Mouse (Mus musculus) intestine, embryonic 14.5 days (tissue): Measurements from ENCODE around the gene Apex1. TPM values are rescaled to one million over a fixed set of nuclear protein-coding genes. Genes with fewer than 3 reads are reported as not detected.
"Not testable (repeated sequence)": the region's sequence is repeated elsewhere in the genome, so short reads cannot be mapped to it uniquely, and the experiment has no call there.

Source experiments
- ATAC-seq: fragments of 200-750 bp; cut with Nextera tagmentation; replicated peaks from 2 replicates; pipeline ENCODE4 v1.8.0; 2017; ENCODE audit warnings: low read depth, moderate number of reproducible peaks, moderate TSS enrichment, moderate library complexity; ENCODE audit not compliant: low FRiP score, low TSS enrichment
- DNase-seq: peaks from one replicate; pipeline ENCODE4 v3.0.0-alpha.2; 2018; ENCODE audit warnings: low spot score
- H3K27ac ChIP-seq: fragments of 300-500 bp; sonication (generic); 2 replicates; pipeline ENCODE4 v1.5.1; 2014; ENCODE audit warnings: low read depth, mild to moderate bottlenecking, control low read depth
- H3K27me3 ChIP-seq: fragments of 300-500 bp; sonication (generic); replicated peaks from 2 replicates; pipeline ENCODE4 v1.6.1; 2014; ENCODE audit warnings: low read length, control low read depth; ENCODE audit not compliant: control insufficient read depth, insufficient read depth
- H3K36me3 ChIP-seq: fragments of 300-500 bp; sonication (generic); 2 replicates; pipeline ENCODE4 v1.6.1; 2014; ENCODE audit warnings: low read length, control low read depth; ENCODE audit not compliant: control insufficient read depth, insufficient read depth
- H3K4me1 ChIP-seq: fragments of 300-500 bp; sonication (generic); replicated peaks from 2 replicates; pipeline ENCODE4 v1.6.1; 2014; ENCODE audit warnings: low read length, control low read depth, mixed read lengths; ENCODE audit not compliant: control insufficient read depth, insufficient read depth
- H3K4me2 ChIP-seq: fragments of 300-500 bp; sonication (generic); 2 replicates; pipeline ENCODE4 v1.6.1; 2014; ENCODE audit warnings: low read length
- H3K4me3 ChIP-seq: fragments of 300-500 bp; sonication (generic); 2 replicates; pipeline ENCODE4 v1.5.1; 2014; ENCODE audit warnings: low read depth, low read length, control low read depth, mixed read lengths
- H3K9ac ChIP-seq: fragments of 300-500 bp; sonication (generic); 2 replicates; pipeline ENCODE4 v1.6.1; 2014; ENCODE audit warnings: mild to moderate bottlenecking, low read length
- H3K9me3 ChIP-seq: fragments of 300-500 bp; sonication (generic); 2 replicates; pipeline ENCODE4 v1.6.1; 2016; ENCODE audit warnings: low read length, control low read depth; ENCODE audit not compliant: control insufficient read depth
- WGBS: fragments of 180-500 bp; shearing (Covaris S2); extraction: QIAGEN DNeasy Blood & Tissue Kit; methylation state at CpG from one replicate; pipeline ENCODE4 v1.1.7; 2014; 5-methylcytosine and 5-hydroxymethylcytosine counted together
- polyA plus RNA-seq: library from polyadenylated mRNA; unstranded; fragments of >200 nt; fragmentation: Nextera tagmentation; extraction: Ambion mirVana; gene quantifications from 2 replicates; pipeline ENCODE4 v1.2.1, GENCODE M21; 2014

Apex1 gene
- polyA plus RNA-seq, 1 experiment from 2014 or later, result 291 TPM

DNA sequence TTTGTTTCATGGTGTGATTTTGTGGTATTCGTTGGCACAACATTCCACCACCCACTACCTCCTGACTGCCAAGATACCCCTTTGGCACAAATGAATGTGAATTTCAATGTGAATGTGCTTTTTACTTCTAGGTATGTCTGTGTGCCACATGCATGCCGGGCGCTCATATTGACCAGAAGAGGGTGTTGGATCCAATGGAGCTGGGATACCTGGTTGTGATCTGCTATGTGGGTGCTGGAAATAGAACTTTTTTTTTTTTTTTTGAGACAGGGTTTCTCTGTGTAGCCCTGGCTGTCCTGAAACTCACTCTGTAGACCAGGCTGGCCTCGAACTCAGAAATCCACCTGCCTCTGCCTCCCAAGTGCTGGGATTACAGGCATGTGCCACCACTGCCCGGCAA lies 48.3 kb downstream of the Apex1 start:
- DNase-seq, H3K27me3 ChIP-seq, H3K36me3 ChIP-seq, H3K9ac ChIP-seq, H3K9me3 ChIP-seq, H3K4me3 ChIP-seq, H3K27ac ChIP-seq, ATAC-seq, H3K4me2 ChIP-seq, H3K4me1 ChIP-seq: not testable (repeated sequence)
- 93% methylated on average over 5 of the region's 5 CpGs for WGBS

DNA sequence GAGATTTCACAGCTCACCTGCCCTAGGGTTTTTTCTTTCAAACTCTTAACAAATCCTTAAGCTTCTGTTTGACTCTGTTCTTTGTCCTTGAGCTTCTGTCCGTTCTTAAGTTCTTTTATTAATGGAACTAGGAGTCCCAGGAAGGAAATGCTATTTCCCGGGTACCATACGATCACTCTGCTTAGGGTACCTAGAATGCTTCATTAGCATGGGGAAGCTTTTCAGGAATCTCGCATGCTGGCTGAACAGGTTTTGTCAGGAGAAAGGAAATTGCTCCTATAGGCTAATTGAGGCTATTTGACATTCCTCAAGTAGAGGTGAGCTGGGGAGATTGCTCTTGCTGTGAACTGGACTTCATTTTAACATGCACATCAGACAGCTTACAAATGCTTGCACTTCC lies 48.9 kb downstream of the Apex1 start:
- Histone ChIP-seq H3K4me2 (no peak overlapping the region), H3K27me3 (no peaks in the 10 kb centered on the region)
- no peak for DNase-seq

DNA sequence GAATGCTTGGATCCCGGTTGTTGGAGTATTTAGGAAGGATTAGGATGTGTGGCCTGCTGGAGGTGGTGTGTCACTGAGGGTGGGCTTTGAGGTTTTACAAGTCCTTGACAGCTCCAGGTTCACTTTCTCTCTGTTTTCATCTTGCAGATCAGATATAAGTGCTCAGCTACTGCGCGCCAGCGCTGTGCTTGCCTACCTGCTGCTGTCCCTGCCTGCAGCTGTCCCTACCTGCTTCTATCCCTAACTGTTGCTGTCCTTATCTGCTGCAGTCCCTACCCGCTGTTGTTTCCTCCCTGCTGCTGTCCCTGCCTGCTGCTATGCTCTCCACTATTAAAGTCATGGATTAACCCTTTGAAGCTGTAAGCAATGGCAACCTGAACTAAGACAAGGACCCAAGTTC lies 50.2 kb downstream of the Apex1 start:
- Histone ChIP-seq H3K27ac (no peak overlapping the region), H3K9ac (no peak overlapping the region), H3K27me3 (no peaks in the 10 kb centered on the region), H3K4me1 (no peaks in the 10 kb centered on the region), H3K36me3 (no peaks in the 10 kb centered on the region), H3K9me3 (no peaks in the 10 kb centered on the region), H3K4me3 (no peak overlapping the region), H3K4me2 (no peak overlapping the region)
- no peak for ATAC-seq
- 59% methylated on average over 5 of the region's 5 CpGs for whole genome bisulfite sequencing
- DNase-seq, result no peak

More for the DNA sequence above, 48.9 kb downstream of the Apex1 start:
- 32% methylated on average over 4 of the region's 4 CpGs for WGBS
- Histone ChIP-seq H3K4me3 (no peak overlapping the region), H3K27ac (no peak overlapping the region), H3K4me1 (0 out of 2 replicates have a peak, but pooled peaks cover 3% of the 10 kb centered on the region), H3K9me3 (no peaks in the 10 kb centered on the region), H3K9ac (no peak overlapping the region), H3K36me3 (no peaks in the 10 kb centered on the region)
- no peak for ATAC-seq

DNA sequence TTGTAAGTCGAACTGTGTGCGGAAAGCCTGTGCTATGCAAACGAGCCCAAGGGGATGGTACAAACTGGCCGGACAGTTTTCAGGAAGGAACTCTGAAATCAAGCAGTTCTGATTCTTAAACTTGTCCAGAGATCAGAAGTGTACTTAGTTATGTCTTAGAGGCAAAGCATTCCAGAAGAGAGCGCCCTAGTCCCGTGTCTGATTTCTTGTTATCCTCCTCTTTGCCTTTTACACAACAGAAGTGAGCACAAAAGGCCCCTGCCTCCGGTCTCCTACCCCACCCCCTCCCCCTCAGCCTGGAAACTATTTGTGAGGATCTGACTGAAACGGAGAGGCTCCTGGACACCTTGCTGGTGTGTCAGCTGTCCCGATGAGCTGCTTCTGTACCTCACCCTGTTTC lies 51.9 kb downstream of the Apex1 start:
- no peak overlapping the region for H3K4me2 ChIP-seq
- H3K36me3 ChIP-seq, result no peaks in the 10 kb centered on the region
- H3K9ac ChIP-seq, result no peak overlapping the region
- no peak overlapping the region for H3K4me3 ChIP-seq
- 35% methylated on average over 9 of the region's 9 CpGs for WGBS
- no peak for ATAC-seq
- no peaks in the 10 kb centered on the region for H3K9me3 ChIP-seq
- H3K27me3 ChIP-seq, result no peaks in the 10 kb centered on the region
- DNase-seq, result no peak
- H3K27ac ChIP-seq, result no peak overlapping the region
- H3K4me1 ChIP-seq, result no peaks in the 10 kb centered on the region

Other genes with a start within 250 kb of the Apex1 start
- gene Olfr747, start 231.8 kb upstream of the Apex1 start, polyA plus RNA-seq, result not detected in 2 replicates
- not detected in 2 replicates for gene Olfr748, start 217.6 kb upstream of the Apex1 start, polyA plus RNA-seq
- not detected in 2 replicates for gene Olfr749, start 179.9 kb upstream of the Apex1 start, polyA plus RNA-seq
- 67.0 and 80.7 TPM in 2 replicates for gene Ttc5, start 139.4 kb upstream of the Apex1 start, polyA plus RNA-seq
- gene Ccnb1ip1, start 117.2 kb upstream of the Apex1 start, polyA plus RNA-seq, result not detected in 2 replicates
- gene Parp2, start 117.1 kb upstream of the Apex1 start, polyA plus RNA-seq, result 69.6 and 70.8 TPM in 2 replicates
- gene Tep1, start 54.4 kb upstream of the Apex1 start, polyA plus RNA-seq, result 10.5 and 10.9 TPM in 2 replicates
- 0.11 and 0.16 TPM in 2 replicates for gene Klhl33, start 27.5 kb upstream of the Apex1 start, polyA plus RNA-seq
- gene Osgep, start 75 bp upstream of the Apex1 start, polyA plus RNA-seq, result 140 and 169 TPM in 2 replicates
- gene Pip4p1, start 5.9 kb downstream of the Apex1 start, polyA plus RNA-seq, result 55.8 and 56.9 TPM in 2 replicates
- 75.2 TPM in 2 replicates for gene Pnp, start 6.1 kb downstream of the Apex1 start, polyA plus RNA-seq
- gene Gm49342, start 19.5 kb downstream of the Apex1 start, polyA plus RNA-seq, result not detected in 2 replicates
- 0.93 and 1.1 TPM in 2 replicates for gene Pnp2, start 31.0 kb downstream of the Apex1 start, polyA plus RNA-seq
- 0.15 and 0.27 TPM in 2 replicates for gene Rnase10, start 82.8 kb downstream of the Apex1 start, polyA plus RNA-seq
- gene Rnase9, start 116.9 kb downstream of the Apex1 start, polyA plus RNA-seq, result not detected in 2 replicates
- not detected in 2 replicates for gene Rnase11, start 125.2 kb downstream of the Apex1 start, polyA plus RNA-seq
- gene Rnase12, start 132.7 kb downstream of the Apex1 start, polyA plus RNA-seq, result 0.47 and 0.97 TPM in 2 replicates
- gene Olfr750, start 149.5 kb downstream of the Apex1 start, polyA plus RNA-seq, result not detected in 2 replicates
- gene Rnase4, start 166.1 kb downstream of the Apex1 start, polyA plus RNA-seq, result 142 and 151 TPM in 2 replicates
- 34.0 and 38.6 TPM in 2 replicates for gene Ang, start 166.2 kb downstream of the Apex1 start, polyA plus RNA-seq
- gene Eddm3b, start 189.5 kb downstream of the Apex1 start, polyA plus RNA-seq, result 0.12 TPM in 1 of 2 replicates, not detected in the other
- gene Rnase6, start 198.9 kb downstream of the Apex1 start, polyA plus RNA-seq, result 0.91 and 2.1 TPM in 2 replicates
- gene Rnase1, start 221.8 kb downstream of the Apex1 start, polyA plus RNA-seq, result 1.9 and 4.0 TPM in 2 replicates
- gene Rnase2b, start 237.3 kb downstream of the Apex1 start, polyA plus RNA-seq, result not detected in 2 replicates